Mouse (Mus musculus): Measurements from ENCODE around the gene Pdcd6. TPM values are rescaled to one million over a fixed set of nuclear protein-coding genes. Genes with fewer than 3 reads are reported as not detected.

The Pdcd6 gene
- polyA plus RNA-seq, 1 experiment from 2014 or later = 124 TPM

DNA sequence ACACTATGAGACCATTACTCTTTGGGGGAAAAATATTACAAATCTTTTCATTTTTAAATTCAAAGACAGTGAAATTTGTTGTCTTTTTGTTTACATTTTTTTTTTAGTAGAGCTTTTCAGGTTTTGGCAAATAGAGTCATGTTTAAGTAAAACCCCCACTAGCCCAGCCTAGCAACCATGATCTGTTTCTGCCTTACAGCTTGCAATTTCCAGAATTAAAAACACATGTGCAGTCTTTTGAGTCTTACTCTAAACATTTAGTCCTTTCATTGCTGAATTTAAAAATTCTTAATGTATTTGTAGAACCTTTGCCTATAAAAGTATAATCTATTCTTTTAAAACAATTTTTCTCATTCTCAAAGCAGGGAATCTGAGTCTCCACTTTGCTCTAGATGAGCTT is 11.9 kb upstream of the Pdcd6 start:
- ATAC-seq (ENCODE audit: insufficient read depth, low FRiP score, low TSS enrichment) (no peak), DNase-seq (ENCODE audit: low spot score) (no peak)
- peaks cover 16% of the 10 kb centered on the region for H3K36me3 ChIP-seq (ENCODE audit: control insufficient read depth, insufficient read depth, low read length)

DNA sequence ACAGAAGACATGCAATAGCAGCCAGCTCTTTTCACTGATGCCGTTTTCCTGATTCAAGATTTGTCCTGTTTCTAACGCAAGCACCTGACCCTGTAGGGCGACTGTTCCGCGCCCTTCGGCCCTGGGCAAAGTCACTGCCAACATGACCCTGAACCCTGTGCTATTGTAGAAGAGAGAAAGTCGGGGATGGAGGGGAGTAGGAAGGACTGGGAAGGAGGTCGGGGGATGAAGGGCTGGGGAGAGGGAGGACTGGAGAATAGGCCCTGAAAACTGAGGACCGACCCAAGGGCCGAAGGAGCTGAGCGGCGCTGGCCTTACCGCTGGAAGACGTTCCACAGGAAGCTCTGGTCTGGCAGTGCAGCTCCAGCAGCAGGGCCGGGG is 601 bp downstream of the Pdcd6 start:
- Histone ChIP-seq H3K9me3 (ENCODE audit: control insufficient read depth, low read length) (no peaks in the 10 kb centered on the region), H3K4me1 (ENCODE audit: control insufficient read depth, insufficient read depth, low read length) (peaks cover 6% of the 10 kb centered on the region; the same call in 1 of the 2 replicates), H3K27me3 (ENCODE audit: control insufficient read depth, insufficient read depth, low read length) (no peaks in the 10 kb centered on the region), H3K9ac (ENCODE audit: low read length) (peak overlapping the region; percentile 86), H3K4me3 (ENCODE audit: low read depth, low read length) (peak overlapping the region; percentile 84), H3K36me3 (ENCODE audit: control insufficient read depth, insufficient read depth, low read length) (peaks cover 2% of the 10 kb centered on the region; the same call in 1 of the 2 replicates), H3K27ac (ENCODE audit: low read depth, low read length) (peak overlapping the region; percentile 42; the same call in 1 of the 2 replicates), H3K4me2 (ENCODE audit: low read depth) (peak overlapping the region; percentile 72)
- DNase-seq (ENCODE audit: low spot score) (no peak), ATAC-seq (ENCODE audit: insufficient read depth, low FRiP score, low TSS enrichment) (no peak; the same call in 1 of the 2 replicates)
- 4% methylated on average over 15 of the region's 15 CpGs for WGBS

More for the DNA sequence above, 11.9 kb upstream of the Pdcd6 start:
- H3K4me1 ChIP-seq (ENCODE audit: control insufficient read depth, insufficient read depth, low read length) = no peaks in the 10 kb centered on the region
- H3K9me3 ChIP-seq (ENCODE audit: control insufficient read depth, low read length) = no peaks in the 10 kb centered on the region
- H3K9ac ChIP-seq (ENCODE audit: low read length) = no peak overlapping the region
- no peak overlapping the region for H3K4me2 ChIP-seq (ENCODE audit: low read depth)
- H3K4me3 ChIP-seq (ENCODE audit: low read depth, low read length) = no peak overlapping the region
- H3K27ac ChIP-seq (ENCODE audit: low read depth, low read length) = no peak overlapping the region
- H3K27me3 ChIP-seq (ENCODE audit: control insufficient read depth, insufficient read depth, low read length) = no peaks in the 10 kb centered on the region

DNA sequence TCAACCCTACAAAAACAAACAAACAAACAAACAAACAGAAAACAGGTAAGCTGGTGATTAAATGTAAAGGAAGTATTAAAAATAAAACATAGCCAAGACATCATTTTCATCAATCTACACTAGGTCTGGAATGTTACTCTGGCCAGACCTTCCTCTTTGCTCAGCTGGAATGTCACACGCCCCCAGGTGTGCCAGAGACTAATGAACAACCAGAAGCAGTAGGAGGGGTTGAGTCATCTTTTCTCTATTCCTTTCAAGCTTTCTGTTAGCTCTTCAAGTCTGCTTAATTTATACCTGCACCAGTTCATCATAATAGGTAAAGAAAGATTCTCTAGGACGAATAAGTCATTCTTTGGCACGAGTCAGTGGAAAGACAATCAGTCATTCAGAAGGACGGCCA is 994 bp downstream of the Pdcd6 start:
- Histone ChIP-seq H3K4me3 (ENCODE audit: low read depth, low read length) (peak overlapping the region; percentile 84), H3K27ac (ENCODE audit: low read depth, low read length) (no peak overlapping the region), H3K4me2 (ENCODE audit: low read depth) (peak overlapping the region; percentile 72), H3K9me3 (ENCODE audit: control insufficient read depth, low read length) (no peaks in the 10 kb centered on the region), H3K27me3 (ENCODE audit: control insufficient read depth, insufficient read depth, low read length) (no peaks in the 10 kb centered on the region), H3K4me1 (ENCODE audit: control insufficient read depth, insufficient read depth, low read length) (peaks cover 6% of the 10 kb centered on the region; the same call in 1 of the 2 replicates), H3K9ac (ENCODE audit: low read length) (peak overlapping the region; percentile 86), H3K36me3 (ENCODE audit: control insufficient read depth, insufficient read depth, low read length) (peaks cover 2% of the 10 kb centered on the region; the same call in 1 of the 2 replicates)
- ATAC-seq (ENCODE audit: insufficient read depth, low FRiP score, low TSS enrichment) (no peak), DNase-seq (ENCODE audit: low spot score) (no peak)
- WGBS = 29% methylated on average over 4 of the region's 4 CpGs

DNA sequence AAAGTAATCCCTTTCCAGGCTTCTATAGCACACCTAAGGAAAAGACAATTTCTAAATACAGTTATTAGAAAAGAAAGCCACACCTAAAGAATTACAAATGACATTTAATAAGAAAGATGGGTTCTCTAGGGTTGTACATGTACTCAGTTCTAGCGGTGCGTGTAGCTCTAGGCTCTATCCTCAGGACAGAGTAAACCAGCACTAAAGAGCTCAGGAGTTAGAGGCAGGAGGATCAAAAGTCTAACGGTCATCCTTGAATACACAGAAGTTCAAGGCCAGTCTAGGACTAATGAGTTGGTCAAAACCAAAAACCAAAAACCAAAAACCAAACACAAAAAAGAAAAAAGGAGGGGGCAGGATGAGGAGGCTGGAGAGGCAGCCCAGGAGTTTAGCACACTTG is 2.8 kb downstream of the Pdcd6 start:
- ATAC-seq (ENCODE audit: insufficient read depth, low FRiP score, low TSS enrichment) = no peak
- DNase-seq (ENCODE audit: low spot score) = no peak
- whole genome bisulfite sequencing = 94% methylated on average over 3 of the region's 3 CpGs
- Histone ChIP-seq H3K36me3 (ENCODE audit: control insufficient read depth, insufficient read depth, low read length) (no peaks in the 10 kb centered on the region), H3K9me3 (ENCODE audit: control insufficient read depth, low read length) (no peaks in the 10 kb centered on the region), H3K4me2 (ENCODE audit: low read depth) (no peak overlapping the region), H3K27me3 (ENCODE audit: control insufficient read depth, insufficient read depth, low read length) (no peaks in the 10 kb centered on the region), H3K4me1 (ENCODE audit: control insufficient read depth, insufficient read depth, low read length) (peaks cover 6% of the 10 kb centered on the region; the same call in 1 of the 2 replicates), H3K4me3 (ENCODE audit: low read depth, low read length) (no peak overlapping the region), H3K9ac (ENCODE audit: low read length) (no peak overlapping the region), H3K27ac (ENCODE audit: low read depth, low read length) (no peak overlapping the region)

DNA sequence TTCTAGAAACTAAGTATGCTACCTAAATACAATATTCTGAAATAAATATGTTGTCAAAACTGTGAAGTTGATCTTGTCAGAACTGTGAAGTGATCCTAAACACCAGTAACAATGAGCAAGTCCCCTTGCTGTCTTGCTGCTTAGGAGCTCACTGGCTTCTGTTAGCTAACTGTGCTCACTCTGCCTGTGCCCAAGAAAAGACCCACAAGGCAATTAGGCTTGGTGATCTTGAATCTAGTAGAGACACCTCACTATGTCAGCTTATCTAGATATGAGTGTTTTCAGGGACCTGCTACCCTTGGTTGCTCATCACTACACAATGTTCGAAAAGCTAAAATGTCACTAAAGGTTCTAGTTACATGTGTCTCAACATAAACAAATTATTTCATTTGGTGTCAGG is 11.6 kb downstream of the Pdcd6 start:
- no peak overlapping the region for H3K27ac ChIP-seq (ENCODE audit: low read depth, low read length)
- H3K9ac ChIP-seq (ENCODE audit: low read length) = no peak overlapping the region
- no peaks in the 10 kb centered on the region for H3K27me3 ChIP-seq (ENCODE audit: control insufficient read depth, insufficient read depth, low read length)
- H3K4me1 ChIP-seq (ENCODE audit: control insufficient read depth, insufficient read depth, low read length) = no peaks in the 10 kb centered on the region
- no peak overlapping the region for H3K4me3 ChIP-seq (ENCODE audit: low read depth, low read length)
- no peak overlapping the region for H3K4me2 ChIP-seq (ENCODE audit: low read depth)
- no peaks in the 10 kb centered on the region for H3K9me3 ChIP-seq (ENCODE audit: control insufficient read depth, low read length)
- WGBS = 94% methylated on average over 1 of the region's 1 CpGs
- no peaks in the 10 kb centered on the region; the same call in 1 of the 2 replicates for H3K36me3 ChIP-seq (ENCODE audit: control insufficient read depth, insufficient read depth, low read length)
- ATAC-seq (ENCODE audit: insufficient read depth, low FRiP score, low TSS enrichment) (no peak), DNase-seq (ENCODE audit: low spot score) (no peak)

DNA sequence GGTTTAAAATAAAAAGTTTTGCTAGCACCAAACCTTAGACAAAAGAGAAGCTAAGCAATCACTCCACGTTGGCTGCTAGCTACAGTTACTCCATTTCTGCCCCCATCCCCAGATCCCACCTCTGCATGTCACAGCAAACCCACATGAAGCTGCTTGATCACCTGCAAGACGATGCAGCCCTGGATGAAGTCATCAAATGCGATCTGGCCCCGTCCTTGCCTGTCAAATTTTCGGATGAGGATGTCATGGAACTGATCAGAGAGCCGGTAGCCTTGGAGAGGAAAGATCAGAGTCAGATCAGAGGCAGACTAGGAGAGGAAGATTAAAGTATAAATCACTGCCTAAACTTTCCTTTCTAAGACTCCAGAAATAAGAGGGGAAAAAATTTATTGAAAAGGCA is 12.0 kb downstream of the Pdcd6 start:
- Histone ChIP-seq H3K27ac (ENCODE audit: low read depth, low read length) (no peak overlapping the region), H3K27me3 (ENCODE audit: control insufficient read depth, insufficient read depth, low read length) (no peaks in the 10 kb centered on the region), H3K9me3 (ENCODE audit: control insufficient read depth, low read length) (no peaks in the 10 kb centered on the region), H3K4me1 (ENCODE audit: control insufficient read depth, insufficient read depth, low read length) (no peaks in the 10 kb centered on the region), H3K4me3 (ENCODE audit: low read depth, low read length) (no peak overlapping the region), H3K4me2 (ENCODE audit: low read depth) (no peak overlapping the region), H3K9ac (ENCODE audit: low read length) (no peak overlapping the region), H3K36me3 (ENCODE audit: control insufficient read depth, insufficient read depth, low read length) (no peaks in the 10 kb centered on the region; the same call in 1 of the 2 replicates)
- ATAC-seq (ENCODE audit: insufficient read depth, low FRiP score, low TSS enrichment) (no peak), DNase-seq (ENCODE audit: low spot score) (no peak)
- 88% methylated on average over 6 of the region's 6 CpGs for WGBS

DNA sequence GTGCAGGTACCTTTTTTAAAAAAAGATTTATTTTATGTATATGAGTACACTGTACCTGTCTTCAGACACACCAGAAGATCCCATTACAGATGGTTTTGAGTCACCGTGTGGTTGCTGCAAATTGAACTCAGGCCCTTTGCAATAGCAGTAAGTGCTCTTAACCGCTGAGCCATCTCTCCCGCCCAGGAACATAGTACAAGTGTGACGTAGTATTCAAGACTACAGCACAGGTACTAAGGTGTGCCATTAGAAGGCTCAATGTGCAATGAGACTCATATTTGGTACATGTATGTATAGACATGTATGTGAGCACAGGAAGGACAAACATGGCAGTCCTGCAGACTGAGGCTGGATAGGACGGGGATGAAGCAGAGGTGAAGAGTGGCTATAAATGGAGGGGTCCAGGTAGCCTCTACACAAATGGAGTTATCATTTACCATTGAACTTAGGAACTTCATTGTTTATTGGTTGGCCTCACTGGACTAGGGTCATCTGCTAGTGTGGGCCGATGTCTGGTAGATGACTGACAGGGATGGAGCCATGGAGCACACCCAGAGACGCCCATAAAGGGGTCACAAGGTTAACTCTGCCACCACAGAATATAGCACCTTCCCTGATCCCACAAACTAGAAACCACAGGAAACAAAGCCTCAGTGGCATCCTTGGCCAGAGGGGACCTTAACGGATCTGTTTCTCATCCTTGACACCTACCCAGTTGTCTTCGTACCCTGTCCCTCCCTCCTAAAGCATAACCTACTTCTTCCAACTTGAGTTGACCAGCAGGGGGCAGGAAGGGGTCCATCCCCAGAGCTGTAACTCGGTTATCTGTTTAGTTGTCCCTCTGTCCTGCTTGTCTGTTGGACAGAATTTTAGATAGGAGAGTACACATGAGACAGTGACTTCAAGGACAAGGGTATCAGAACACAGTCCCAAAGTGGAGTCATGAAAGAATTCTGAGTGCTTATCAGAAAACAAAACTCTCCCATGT is 15.0 kb downstream of the Pdcd6 start:
- ATAC-seq (ENCODE audit: insufficient read depth, low FRiP score, low TSS enrichment) = peak; percentile 13; the same call in 1 of the 2 replicates
- WGBS = 85% methylated on average over 10 of the region's 10 CpGs

DNA sequence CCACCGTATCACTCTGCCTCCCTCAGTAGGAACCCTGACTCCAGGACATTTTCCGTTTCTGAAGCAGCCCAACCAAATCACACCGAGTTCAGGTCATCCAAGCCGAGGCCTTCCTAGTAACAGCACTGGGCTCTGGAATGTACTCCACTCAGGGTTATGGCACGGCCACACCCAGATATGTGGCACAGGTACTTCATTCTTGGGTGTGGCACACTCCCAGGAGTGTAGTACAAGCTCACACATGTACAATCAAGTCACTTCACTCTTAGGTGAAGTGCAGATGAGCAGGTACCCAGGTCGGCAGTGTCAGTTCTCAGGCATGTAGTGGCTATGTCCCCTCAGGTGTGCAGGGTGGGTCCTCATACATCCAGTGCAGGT is 15.8 kb downstream of the Pdcd6 start:
- Histone ChIP-seq H3K9ac (ENCODE audit: low read length) (no peak overlapping the region), H3K4me1 (ENCODE audit: control insufficient read depth, insufficient read depth, low read length) (no peaks in the 10 kb centered on the region), H3K27me3 (ENCODE audit: control insufficient read depth, insufficient read depth, low read length) (no peaks in the 10 kb centered on the region), H3K36me3 (ENCODE audit: control insufficient read depth, insufficient read depth, low read length) (no peaks in the 10 kb centered on the region; the same call in 1 of the 2 replicates), H3K4me2 (ENCODE audit: low read depth) (no peak overlapping the region), H3K4me3 (ENCODE audit: low read depth, low read length) (no peak overlapping the region), H3K9me3 (ENCODE audit: control insufficient read depth, low read length) (no peaks in the 10 kb centered on the region), H3K27ac (ENCODE audit: low read depth, low read length) (no peak overlapping the region)
- WGBS = 81% methylated on average over 6 of the region's 6 CpGs
- DNase-seq (ENCODE audit: low spot score) = no peak
- ATAC-seq (ENCODE audit: insufficient read depth, low FRiP score, low TSS enrichment) = peak; percentile 45; the same call in 1 of the 2 replicates

More for the DNA sequence above, 15.0 kb downstream of the Pdcd6 start:
- no peaks in the 10 kb centered on the region for H3K9me3 ChIP-seq (ENCODE audit: control insufficient read depth, low read length)
- no peak for DNase-seq (ENCODE audit: low spot score)
- no peak overlapping the region for H3K9ac ChIP-seq (ENCODE audit: low read length)
- H3K4me3 ChIP-seq (ENCODE audit: low read depth, low read length) = no peak overlapping the region
- no peaks in the 10 kb centered on the region; the same call in 1 of the 2 replicates for H3K36me3 ChIP-seq (ENCODE audit: control insufficient read depth, insufficient read depth, low read length)
- no peak overlapping the region for H3K4me2 ChIP-seq (ENCODE audit: low read depth)
- H3K27me3 ChIP-seq (ENCODE audit: control insufficient read depth, insufficient read depth, low read length) = no peaks in the 10 kb centered on the region
- H3K27ac ChIP-seq (ENCODE audit: low read depth, low read length) = no peak overlapping the region
- H3K4me1 ChIP-seq (ENCODE audit: control insufficient read depth, insufficient read depth, low read length) = no peaks in the 10 kb centered on the region
